Mouse (Mus musculus): ENCODE results near the gene Swt1. TPM values are rescaled to one million over a fixed set of nuclear protein-coding genes. Genes with fewer than 3 reads are reported as not detected.

Gene Swt1
- polyA plus RNA-seq, 1 experiment = 1.7 TPM

- peaks cover 11% of the 10 kb centered on the region for H3K36me3 ChIP-seq (ENCODE audit: control insufficient read depth, insufficient read depth)
- H3K79me3 ChIP-seq (ENCODE audit: low read depth) = peaks cover 23% of the 10 kb centered on the region
- H3K79me2 ChIP-seq (ENCODE audit: control insufficient read depth, insufficient read depth) = peaks cover 30% of the 10 kb centered on the region
- H3ac ChIP-seq (ENCODE audit: control insufficient read depth, insufficient read length, low read depth) = no peak overlapping the region
- no peak overlapping the region for H3K4me3 ChIP-seq (ENCODE audit: insufficient read depth, poor library complexity, severe bottlenecking)
- no peak for TF ChIP-seq MYOG (IDR thresholded peaks at IDR 0.05; ENCODE audit: control insufficient read depth, extremely low read depth, insufficient read length)
- no peak for TF ChIP-seq FOSL1 (IDR thresholded peaks at IDR 0.05; ENCODE audit: insufficient read depth, low read length, poor library complexity, severe bottlenecking)
- no peak for TF ChIP-seq CEBPB (IDR thresholded peaks at IDR 0.05; ENCODE audit: low read depth)
- TF ChIP-seq CTCF (IDR thresholded peaks at IDR 0.05; ENCODE audit: control insufficient read depth, insufficient read depth, insufficient read length) = no peak
- TF ChIP-seq MAX (IDR thresholded peaks at IDR 0.05) = no peak
- TF ChIP-seq MYOD1 (IDR thresholded peaks at IDR 0.05; ENCODE audit: control insufficient read depth, insufficient read length, low read depth) = no peak
- no peak for TF ChIP-seq USF1 (IDR thresholded peaks at IDR 0.05; ENCODE audit: low read depth)
- H3K27me3 ChIP-seq (ENCODE audit: control insufficient read depth, insufficient read depth, insufficient read length) = no peaks in the 10 kb centered on the region
Observed at GRCm38 (mm10) chr1:151342311-151342710, 85.9 kb downstream of the Swt1 start.

- Histone ChIP-seq H3K36me3 (ENCODE audit: control insufficient read depth, insufficient read depth) (peaks cover 5% of the 10 kb centered on the region), H3ac (ENCODE audit: control insufficient read depth, insufficient read length, low read depth) (no peak overlapping the region), H3K4me3 (ENCODE audit: insufficient read depth, poor library complexity, severe bottlenecking) (no peak overlapping the region), H3K27me3 (ENCODE audit: control insufficient read depth, insufficient read depth, insufficient read length) (no peaks in the 10 kb centered on the region), H3K79me2 (ENCODE audit: control insufficient read depth, insufficient read depth) (peaks cover 22% of the 10 kb centered on the region), H3K79me3 (ENCODE audit: low read depth) (peaks cover 15% of the 10 kb centered on the region)
- TF ChIP-seq MAX (IDR thresholded peaks at IDR 0.05) = no peak
- no peak for TF ChIP-seq CEBPB (IDR thresholded peaks at IDR 0.05; ENCODE audit: low read depth)
- no peak for TF ChIP-seq USF1 (IDR thresholded peaks at IDR 0.05; ENCODE audit: low read depth)
- TF ChIP-seq MYOG (IDR thresholded peaks at IDR 0.05; ENCODE audit: control insufficient read depth, extremely low read depth, insufficient read length) = no peak
- no peak for TF ChIP-seq MYOD1 (IDR thresholded peaks at IDR 0.05; ENCODE audit: control insufficient read depth, insufficient read length, low read depth)
- TF ChIP-seq FOSL1 (IDR thresholded peaks at IDR 0.05; ENCODE audit: insufficient read depth, low read length, poor library complexity, severe bottlenecking) = no peak
Observed at GRCm38 (mm10) chr1:151341321-151342044, 86.8 kb downstream of the Swt1 start.

DNA sequence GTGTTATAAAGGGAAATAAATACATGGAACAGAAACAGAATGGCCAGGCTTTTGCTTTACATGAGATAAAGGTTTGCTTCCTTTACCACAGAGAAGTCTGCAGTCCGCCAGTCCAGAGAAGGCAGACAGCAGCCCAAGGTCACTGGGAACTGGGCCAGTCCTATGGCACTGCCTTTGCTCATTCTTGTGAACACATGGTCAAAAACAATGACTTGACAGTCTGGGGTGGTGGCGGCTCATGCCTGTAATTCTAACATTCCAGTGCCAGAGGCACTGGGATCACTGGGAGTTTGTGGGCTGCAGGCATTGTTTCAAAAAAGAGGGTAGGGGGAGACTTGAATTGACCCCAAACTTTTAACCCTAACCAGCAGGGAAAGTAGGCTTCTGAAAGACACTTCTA lies 89.3 kb downstream of the Swt1 start:
- Histone ChIP-seq H3K79me2 (ENCODE audit: control insufficient read depth, insufficient read depth) (no peaks in the 10 kb centered on the region), H3K4me3 (ENCODE audit: insufficient read depth, poor library complexity, severe bottlenecking) (no peak overlapping the region), H3K36me3 (ENCODE audit: control insufficient read depth, insufficient read depth) (no peaks in the 10 kb centered on the region), H3K79me3 (ENCODE audit: low read depth) (no peaks in the 10 kb centered on the region), H3ac (ENCODE audit: control insufficient read depth, insufficient read length, low read depth) (no peak overlapping the region), H3K27me3 (ENCODE audit: control insufficient read depth, insufficient read depth, insufficient read length) (no peaks in the 10 kb centered on the region)
- TF ChIP-seq CTCF (IDR thresholded peaks at IDR 0.05; ENCODE audit: control insufficient read depth, insufficient read depth, insufficient read length) (no peak), FOSL1 (IDR thresholded peaks at IDR 0.05; ENCODE audit: insufficient read depth, low read length, poor library complexity, severe bottlenecking) (no peak), CEBPB (IDR thresholded peaks at IDR 0.05; ENCODE audit: low read depth) (no peak), MYOD1 (IDR thresholded peaks at IDR 0.05; ENCODE audit: control insufficient read depth, insufficient read length, low read depth) (no peak), USF1 (IDR thresholded peaks at IDR 0.05; ENCODE audit: low read depth) (no peak), MYOG (IDR thresholded peaks at IDR 0.05; ENCODE audit: control insufficient read depth, extremely low read depth, insufficient read length) (no peak), MAX (IDR thresholded peaks at IDR 0.05) (no peak)

GRCm38 (mm10) chr1:151338234-151338633 lies 90.0 kb downstream of the Swt1 start:
- no peak for TF ChIP-seq USF1 (IDR thresholded peaks at IDR 0.05; ENCODE audit: low read depth)
- TF ChIP-seq MYOD1 (IDR thresholded peaks at IDR 0.05; ENCODE audit: control insufficient read depth, insufficient read length, low read depth) = no peak
- no peak for TF ChIP-seq FOSL1 (IDR thresholded peaks at IDR 0.05; ENCODE audit: insufficient read depth, low read length, poor library complexity, severe bottlenecking)
- TF ChIP-seq CEBPB (IDR thresholded peaks at IDR 0.05; ENCODE audit: low read depth) = no peak
- no peak for TF ChIP-seq CTCF (IDR thresholded peaks at IDR 0.05; ENCODE audit: control insufficient read depth, insufficient read depth, insufficient read length)
- no peak for TF ChIP-seq MAX (IDR thresholded peaks at IDR 0.05)
- TF ChIP-seq MYOG (IDR thresholded peaks at IDR 0.05; ENCODE audit: control insufficient read depth, extremely low read depth, insufficient read length) = no peak

DNA sequence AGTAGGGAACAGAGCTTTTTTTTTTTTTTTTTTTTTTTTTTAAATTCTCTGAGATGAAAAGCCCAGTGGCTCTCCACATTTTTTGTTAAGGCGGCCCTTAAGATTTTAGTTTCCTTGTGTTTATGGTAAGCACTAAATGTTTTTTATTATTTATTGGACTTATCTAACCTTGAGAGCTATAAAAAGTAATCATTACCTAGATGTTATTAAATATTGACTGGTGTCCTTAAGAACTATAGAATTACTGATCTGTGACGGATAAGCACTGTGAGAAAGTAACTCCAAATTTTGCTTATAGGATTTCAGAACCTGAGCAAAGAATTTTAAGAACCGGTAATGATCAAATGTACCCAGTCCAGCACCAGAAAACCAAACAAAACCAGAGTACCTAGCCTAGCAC lies 95.4 kb downstream of the Swt1 start:
- Histone ChIP-seq H3K36me3 (ENCODE audit: control insufficient read depth, insufficient read depth) (no peaks in the 10 kb centered on the region), H3K79me2 (ENCODE audit: control insufficient read depth, insufficient read depth) (no peaks in the 10 kb centered on the region), H3K4me3 (ENCODE audit: insufficient read depth, poor library complexity, severe bottlenecking) (no peak overlapping the region), H3K79me3 (ENCODE audit: low read depth) (no peaks in the 10 kb centered on the region), H3ac (ENCODE audit: control insufficient read depth, insufficient read length, low read depth) (no peak overlapping the region), H3K27me3 (ENCODE audit: control insufficient read depth, insufficient read depth, insufficient read length) (no peaks in the 10 kb centered on the region)
- no peak for TF ChIP-seq FOSL1 (IDR thresholded peaks at IDR 0.05; ENCODE audit: insufficient read depth, low read length, poor library complexity, severe bottlenecking)
- no peak for TF ChIP-seq MYOD1 (IDR thresholded peaks at IDR 0.05; ENCODE audit: control insufficient read depth, insufficient read length, low read depth)
- no peak for TF ChIP-seq CTCF (IDR thresholded peaks at IDR 0.05; ENCODE audit: control insufficient read depth, insufficient read depth, insufficient read length)

More at GRCm38 (mm10) chr1:151338234-151338633, 90.0 kb downstream of the Swt1 start:
- Histone ChIP-seq H3ac (ENCODE audit: control insufficient read depth, insufficient read length, low read depth) (no peak overlapping the region), H3K79me3 (ENCODE audit: low read depth) (no peaks in the 10 kb centered on the region), H3K36me3 (ENCODE audit: control insufficient read depth, insufficient read depth) (no peaks in the 10 kb centered on the region), H3K27me3 (ENCODE audit: control insufficient read depth, insufficient read depth, insufficient read length) (no peaks in the 10 kb centered on the region), H3K4me3 (ENCODE audit: insufficient read depth, poor library complexity, severe bottlenecking) (no peak overlapping the region), H3K79me2 (ENCODE audit: control insufficient read depth, insufficient read depth) (no peaks in the 10 kb centered on the region)

- Histone ChIP-seq H3ac (ENCODE audit: control insufficient read depth, insufficient read length, low read depth) (no peak overlapping the region), H3K4me3 (ENCODE audit: insufficient read depth, poor library complexity, severe bottlenecking) (no peak overlapping the region), H3K79me3 (ENCODE audit: low read depth) (no peaks in the 10 kb centered on the region), H3K27me3 (ENCODE audit: control insufficient read depth, insufficient read depth, insufficient read length) (no peaks in the 10 kb centered on the region), H3K79me2 (ENCODE audit: control insufficient read depth, insufficient read depth) (no peaks in the 10 kb centered on the region), H3K36me3 (ENCODE audit: control insufficient read depth, insufficient read depth) (no peaks in the 10 kb centered on the region)
- no peak for TF ChIP-seq MYOD1 (IDR thresholded peaks at IDR 0.05; ENCODE audit: control insufficient read depth, insufficient read length, low read depth)
- no peak for TF ChIP-seq USF1 (IDR thresholded peaks at IDR 0.05; ENCODE audit: low read depth)
- TF ChIP-seq FOSL1 (IDR thresholded peaks at IDR 0.05; ENCODE audit: insufficient read depth, low read length, poor library complexity, severe bottlenecking) = no peak
- TF ChIP-seq CTCF (IDR thresholded peaks at IDR 0.05; ENCODE audit: control insufficient read depth, insufficient read depth, insufficient read length) = no peak
- no peak for TF ChIP-seq CEBPB (IDR thresholded peaks at IDR 0.05; ENCODE audit: low read depth)
- TF ChIP-seq MAX (IDR thresholded peaks at IDR 0.05) = no peak
- TF ChIP-seq MYOG (IDR thresholded peaks at IDR 0.05; ENCODE audit: control insufficient read depth, extremely low read depth, insufficient read length) = no peak
Observed at GRCm38 (mm10) chr1:151329601-151330000, 98.7 kb downstream of the Swt1 start.

Data from C2C12 (cell line).